Mouse (Mus musculus) neural tube, embryonic 12.5 days (tissue): ENCODE measurements at regions not wholly inside any gene's neighbourhood (a gene's known extent, or its start where the extent isn't known, plus 50 kb on each side); places are given as distances from the start of the nearest gene placed in this dataset.
"Not testable (repeated sequence)": the region's sequence is repeated elsewhere in the genome, so short reads cannot be mapped to it uniquely, and the experiment has no call there.

Source experiments
- ATAC-seq: fragments of 200-750 bp; cut with Nextera tagmentation; 2 replicates; pipeline ENCODE4 v1.8.0; 2017; ENCODE audit warnings: low read depth, mild to moderate bottlenecking, moderate TSS enrichment, moderate library complexity; ENCODE audit not compliant: low FRiP score
- H3K27ac ChIP-seq: fragments of 300-500 bp; sonication (generic); 2 replicates; pipeline ENCODE4 v1.5.1; 2016
- H3K27me3 ChIP-seq: fragments of 300-500 bp; sonication (generic); replicated peaks from 2 replicates; pipeline ENCODE4 v1.6.1; 2016; ENCODE audit warnings: mild to moderate bottlenecking
- H3K36me3 ChIP-seq: fragments of 300-500 bp; sonication (generic); 2 replicates; pipeline ENCODE4 v1.6.1; 2016; ENCODE audit warnings: mild to moderate bottlenecking
- H3K4me1 ChIP-seq: fragments of 300-500 bp; sonication (generic); 2 replicates; pipeline ENCODE4 v1.6.1; 2016
- H3K4me2 ChIP-seq: fragments of 300-500 bp; sonication (generic); replicated peaks from 2 replicates; pipeline ENCODE4 v1.6.1; 2016; ENCODE audit warnings: mild to moderate bottlenecking
- H3K4me3 ChIP-seq: fragments of 300-500 bp; sonication (generic); 2 replicates; pipeline ENCODE4 v1.5.1; 2016
- H3K9ac ChIP-seq: fragments of 300-500 bp; sonication (generic); 2 replicates; pipeline ENCODE4 v1.6.1; 2016; ENCODE audit warnings: mild to moderate bottlenecking
- H3K9me3 ChIP-seq: fragments of 300-500 bp; sonication (generic); 2 replicates; pipeline ENCODE4 v1.6.1; 2016; ENCODE audit warnings: mild to moderate bottlenecking
- WGBS: fragments of 180-500 bp; shearing (Covaris S2); methylation state at CpG from one replicate; pipeline ENCODE4 v1.1.7; 2016; 5-methylcytosine and 5-hydroxymethylcytosine counted together

DNA sequence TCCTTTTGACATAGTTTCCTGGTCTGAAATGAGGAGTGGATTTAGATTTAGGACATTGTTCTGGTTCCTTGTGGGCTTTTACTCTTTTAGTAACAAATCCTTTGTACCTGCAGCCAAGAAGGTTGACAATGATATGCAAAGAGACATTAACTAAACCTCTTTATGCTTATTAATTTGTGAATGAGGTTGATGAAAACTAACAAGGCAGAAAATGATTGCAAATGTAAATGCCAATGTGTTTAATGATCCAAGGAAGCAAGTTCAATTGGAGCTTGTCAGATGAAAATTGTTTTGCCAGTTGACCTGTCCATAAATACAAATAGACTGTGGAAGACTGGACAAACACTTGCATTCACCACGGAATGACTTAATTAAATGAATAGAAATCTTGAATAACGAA is 751.6 kb downstream of the Kcna4 start:
- Histone ChIP-seq H3K4me2 (no peak overlapping the region), H3K9ac (no peak overlapping the region), H3K4me1 (no peaks in the 10 kb centered on the region), H3K27ac (no peak overlapping the region), H3K27me3 (no peaks in the 10 kb centered on the region), H3K36me3 (no peaks in the 10 kb centered on the region), H3K9me3 (no peaks in the 10 kb centered on the region), H3K4me3 (no peak overlapping the region)
- WGBS, result 62% methylated on average over 2 of the region's 2 CpGs
- ATAC-seq, result no peak

DNA sequence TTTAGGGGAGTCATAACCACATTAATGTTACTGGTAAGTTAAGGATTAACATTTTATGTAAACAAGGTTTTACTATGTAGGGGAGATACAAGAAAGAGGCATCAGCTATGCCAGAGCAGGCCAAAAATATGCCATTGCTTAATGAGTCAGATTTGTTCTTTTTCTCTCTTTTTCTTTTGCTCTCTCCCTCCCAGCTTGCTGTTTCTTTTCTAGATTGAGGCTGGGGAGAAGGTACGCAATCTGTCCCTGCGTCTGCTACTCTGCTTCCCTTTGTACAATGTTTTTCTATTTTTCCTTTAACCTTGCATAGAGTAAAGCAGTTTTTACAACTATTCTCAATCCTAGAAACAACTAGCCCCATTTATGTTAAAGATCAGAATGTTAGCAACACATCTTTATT is 754.4 kb downstream of the Kcna4 start:
- no peaks in the 10 kb centered on the region for H3K9me3 ChIP-seq
- H3K27ac ChIP-seq, result no peak overlapping the region
- WGBS, result 95% methylated on average over 2 of the region's 2 CpGs
- no peaks in the 10 kb centered on the region for H3K27me3 ChIP-seq
- H3K36me3 ChIP-seq, result no peaks in the 10 kb centered on the region
- H3K9ac ChIP-seq, result no peak overlapping the region
- no peak overlapping the region for H3K4me2 ChIP-seq
- no peak overlapping the region for H3K4me3 ChIP-seq
- no peak for ATAC-seq
- no peaks in the 10 kb centered on the region for H3K4me1 ChIP-seq

- Histone ChIP-seq H3K4me2 (no peak overlapping the region), H3K4me1 (no peaks in the 10 kb centered on the region), H3K27me3 (no peaks in the 10 kb centered on the region), H3K4me3 (no peak overlapping the region), H3K27ac (no peak overlapping the region), H3K9me3 (no peaks in the 10 kb centered on the region), H3K36me3 (no peaks in the 10 kb centered on the region), H3K9ac (no peak overlapping the region)
- no peak for ATAC-seq
- WGBS, result 85% methylated on average over 2 of the region's 2 CpGs
Measured at GRCm38 (mm10) chr2:108045997-108046396, 755.6 kb downstream of the Kcna4 start.

GRCm38 (mm10) chr2:108062751-108063150 is 772.3 kb downstream of the Kcna4 start:
- WGBS, result 83% methylated on average over 2 of the region's 2 CpGs
- H3K9ac ChIP-seq, H3K36me3 ChIP-seq, ATAC-seq, H3K9me3 ChIP-seq, H3K27me3 ChIP-seq, H3K4me2 ChIP-seq, H3K4me1 ChIP-seq, H3K4me3 ChIP-seq, H3K27ac ChIP-seq: not testable (repeated sequence)

DNA sequence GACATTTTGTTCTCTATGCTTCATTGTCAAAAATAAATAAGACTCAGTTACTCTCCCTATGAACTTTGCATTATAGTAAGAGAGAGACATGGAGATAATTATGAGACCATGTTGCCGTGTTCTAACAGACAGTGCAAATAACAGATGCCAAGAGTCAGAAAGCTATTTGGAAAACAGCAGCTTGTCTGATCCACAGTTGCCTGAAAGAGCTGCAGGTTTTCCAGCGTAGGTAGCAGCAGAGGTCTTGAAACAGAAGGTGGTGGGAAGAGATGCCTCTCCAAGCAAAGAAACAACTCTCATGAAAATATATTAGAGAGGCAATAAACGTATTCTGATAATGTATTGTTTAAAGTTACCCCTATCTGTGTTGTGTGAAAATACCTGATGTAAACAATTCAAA is 793.5 kb downstream of the Kcna4 start:
- 81% methylated on average over 3 of the region's 3 CpGs for WGBS
- Histone ChIP-seq H3K4me2 (no peak overlapping the region), H3K27ac (no peak overlapping the region), H3K4me1 (no peaks in the 10 kb centered on the region), H3K9ac (no peak overlapping the region), H3K36me3 (no peaks in the 10 kb centered on the region), H3K9me3 (no peaks in the 10 kb centered on the region), H3K27me3 (no peaks in the 10 kb centered on the region), H3K4me3 (no peak overlapping the region)
- no peak for ATAC-seq

DNA sequence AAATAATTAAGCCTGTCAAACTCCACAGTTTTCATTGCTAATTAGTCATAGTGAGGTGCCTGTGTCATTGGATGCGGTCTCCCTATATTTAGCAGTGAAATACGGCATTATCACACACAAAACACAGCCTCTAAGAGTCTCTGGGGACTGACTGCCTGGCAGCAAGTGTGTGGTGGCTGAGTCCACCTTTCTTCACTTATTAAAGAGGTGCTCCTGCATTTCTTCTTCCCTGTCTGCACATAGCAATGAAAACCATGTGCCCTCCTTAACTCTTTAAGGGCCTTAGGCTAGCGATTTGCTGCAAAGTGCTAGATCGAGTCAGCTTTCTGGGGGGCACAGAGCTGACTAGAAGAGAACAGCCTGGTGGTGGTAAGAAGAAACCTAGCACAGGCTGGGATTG is 799.8 kb downstream of the Kcna4 start:
- H3K4me1 ChIP-seq, result no peaks in the 10 kb centered on the region
- no peaks in the 10 kb centered on the region for H3K27me3 ChIP-seq
- H3K4me3 ChIP-seq, result no peak overlapping the region
- H3K4me2 ChIP-seq, result no peak overlapping the region
- no peaks in the 10 kb centered on the region for H3K36me3 ChIP-seq
- no peak overlapping the region for H3K9ac ChIP-seq
- 84% methylated on average over 4 of the region's 4 CpGs for WGBS
- no peak for ATAC-seq
- no peak overlapping the region for H3K27ac ChIP-seq
- no peaks in the 10 kb centered on the region for H3K9me3 ChIP-seq

- Histone ChIP-seq H3K27ac (no peak overlapping the region), H3K9me3 (no peaks in the 10 kb centered on the region), H3K9ac (no peak overlapping the region), H3K4me2 (no peak overlapping the region), H3K36me3 (no peaks in the 10 kb centered on the region), H3K27me3 (no peaks in the 10 kb centered on the region), H3K4me1 (no peaks in the 10 kb centered on the region), H3K4me3 (no peak overlapping the region)
- 94% methylated on average over 4 of the region's 4 CpGs for WGBS
- ATAC-seq, result no peak
Measured at GRCm38 (mm10) chr2:108097026-108097425, 806.6 kb downstream of the Kcna4 start.

GRCm38 (mm10) chr2:108110140-108110539 is 819.7 kb downstream of the Kcna4 start:
- no peaks in the 10 kb centered on the region for H3K27me3 ChIP-seq
- H3K4me3 ChIP-seq, result no peak overlapping the region
- H3K4me2 ChIP-seq, result no peak overlapping the region
- no peak for ATAC-seq
- H3K9ac ChIP-seq, result no peak overlapping the region
- H3K4me1 ChIP-seq, result no peaks in the 10 kb centered on the region
- H3K36me3 ChIP-seq, result no peaks in the 10 kb centered on the region
- H3K9me3 ChIP-seq, result no peaks in the 10 kb centered on the region
- no peak overlapping the region for H3K27ac ChIP-seq

DNA sequence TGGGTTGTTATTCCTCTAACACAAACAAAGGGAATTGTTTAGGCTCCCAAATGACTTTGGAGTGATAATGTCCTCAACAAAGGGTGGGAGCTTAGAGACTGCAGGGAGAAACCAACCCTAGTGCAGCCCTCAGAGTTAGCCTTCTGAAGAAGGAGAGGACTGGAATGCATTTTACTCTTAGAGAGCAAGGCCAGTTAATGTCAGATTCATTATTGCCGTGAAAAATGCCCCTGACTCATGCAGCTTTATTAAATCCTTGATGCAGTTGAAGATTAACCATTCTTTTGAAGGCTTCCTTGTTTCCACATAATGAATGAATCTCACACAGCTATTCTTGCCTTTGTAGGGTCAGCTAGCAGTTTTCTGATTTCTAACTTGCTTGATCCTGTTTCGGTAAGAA is 855.3 kb downstream of the Kcna4 start:
- H3K36me3 ChIP-seq, result no peaks in the 10 kb centered on the region
- H3K27me3 ChIP-seq, result no peaks in the 10 kb centered on the region
- no peak overlapping the region for H3K4me3 ChIP-seq
- ATAC-seq, result no peak
- H3K9ac ChIP-seq, result no peak overlapping the region
- no peaks in the 10 kb centered on the region for H3K9me3 ChIP-seq
- no peaks in the 10 kb centered on the region for H3K4me1 ChIP-seq
- no peak overlapping the region for H3K27ac ChIP-seq
- H3K4me2 ChIP-seq, result no peak overlapping the region
- WGBS, result 36% methylated on average over 2 of the region's 2 CpGs

DNA sequence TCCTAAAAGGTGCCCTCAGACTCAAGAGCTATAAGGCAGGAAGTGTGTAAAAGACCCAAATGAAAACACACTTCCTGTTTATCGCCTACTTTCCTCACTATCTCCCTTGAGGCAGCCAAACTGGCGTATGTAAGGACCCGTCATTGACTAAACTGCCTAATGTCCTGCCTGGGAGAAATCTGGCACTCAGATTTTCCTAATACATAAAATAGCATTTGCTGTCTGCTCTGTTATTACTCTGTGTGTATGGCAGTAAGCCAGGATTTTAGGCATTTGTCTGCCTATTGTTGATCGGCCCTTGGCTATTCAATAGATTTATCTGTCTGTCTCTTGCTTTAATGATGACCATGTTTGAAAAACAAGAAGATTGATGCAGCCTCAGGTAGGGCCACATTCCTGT is 857.8 kb downstream of the Kcna4 start:
- Histone ChIP-seq H3K4me2 (no peak overlapping the region), H3K27ac (no peak overlapping the region), H3K9me3 (no peaks in the 10 kb centered on the region), H3K4me1 (no peaks in the 10 kb centered on the region), H3K27me3 (no peaks in the 10 kb centered on the region), H3K9ac (no peak overlapping the region), H3K4me3 (no peak overlapping the region), H3K36me3 (no peaks in the 10 kb centered on the region)
- 69% methylated on average over 4 of the region's 4 CpGs for WGBS
- no peak for ATAC-seq

GRCm38 (mm10) chr2:108156189-108156588 is 865.8 kb downstream of the Kcna4 start:
- Histone ChIP-seq H3K27me3 (no peaks in the 10 kb centered on the region), H3K9me3 (no peaks in the 10 kb centered on the region), H3K4me3 (no peak overlapping the region), H3K9ac (no peak overlapping the region), H3K36me3 (no peaks in the 10 kb centered on the region), H3K27ac (no peak overlapping the region), H3K4me1 (no peaks in the 10 kb centered on the region), H3K4me2 (no peak overlapping the region)
- no peak for ATAC-seq

GRCm38 (mm10) chr2:108157731-108158130 is 867.3 kb downstream of the Kcna4 start:
- Histone ChIP-seq H3K27me3 (no peaks in the 10 kb centered on the region), H3K36me3 (no peaks in the 10 kb centered on the region), H3K9ac (no peak overlapping the region), H3K4me3 (no peak overlapping the region), H3K4me2 (no peak overlapping the region), H3K9me3 (no peaks in the 10 kb centered on the region), H3K27ac (no peak overlapping the region), H3K4me1 (no peaks in the 10 kb centered on the region)
- 92% methylated on average over 2 of the region's 2 CpGs for WGBS
- ATAC-seq, result no peak

DNA sequence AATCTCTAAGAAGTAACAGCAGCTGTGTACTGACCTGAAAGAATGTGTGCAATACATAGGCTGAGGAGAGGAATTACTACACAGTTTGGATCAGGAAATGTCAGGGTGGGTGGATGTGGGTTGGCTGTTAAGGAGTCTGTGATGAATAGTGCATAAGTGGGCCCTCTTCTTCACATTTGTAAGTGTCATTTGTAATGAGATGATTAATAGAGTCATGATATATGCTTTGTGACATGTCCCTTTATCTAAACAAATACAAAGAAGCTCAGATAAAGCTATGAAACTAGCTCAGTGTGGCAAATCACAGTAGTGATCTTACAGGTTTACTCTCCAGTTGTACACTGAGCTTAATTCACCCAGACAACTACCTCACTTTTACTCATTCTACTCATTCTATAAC is 867.9 kb downstream of the Kcna4 start:
- ATAC-seq, result no peak
- Histone ChIP-seq H3K36me3 (no peaks in the 10 kb centered on the region), H3K9ac (no peak overlapping the region), H3K4me3 (no peak overlapping the region), H3K27me3 (no peaks in the 10 kb centered on the region), H3K4me1 (no peaks in the 10 kb centered on the region), H3K4me2 (no peak overlapping the region), H3K9me3 (no peaks in the 10 kb centered on the region), H3K27ac (no peak overlapping the region)

DNA sequence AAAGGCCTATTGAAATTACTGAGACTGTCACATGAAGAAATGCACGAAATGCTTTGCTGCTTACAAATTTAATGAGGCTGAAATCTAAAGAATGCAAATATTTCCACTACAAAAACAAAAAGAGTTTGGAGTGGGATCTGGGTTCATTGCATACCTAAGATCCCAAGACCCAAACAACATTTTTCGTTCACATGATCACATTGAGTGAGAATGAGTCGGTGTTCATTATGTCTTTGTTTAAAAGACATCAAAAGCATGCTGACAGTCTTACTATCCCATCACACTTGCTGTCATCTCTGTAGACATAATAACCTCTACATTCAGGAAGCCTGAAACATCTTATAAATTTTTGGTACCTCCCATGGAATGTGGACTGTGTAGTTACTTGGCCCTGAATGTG is 870.4 kb downstream of the Kcna4 start:
- no peaks in the 10 kb centered on the region for H3K36me3 ChIP-seq
- H3K27me3 ChIP-seq, result no peaks in the 10 kb centered on the region
- H3K9me3 ChIP-seq, result no peaks in the 10 kb centered on the region
- H3K9ac ChIP-seq, result no peak overlapping the region
- no peak overlapping the region for H3K4me2 ChIP-seq
- no peak for ATAC-seq
- no peak overlapping the region for H3K4me3 ChIP-seq
- WGBS, result 91% methylated on average over 3 of the region's 3 CpGs
- H3K27ac ChIP-seq, result no peak overlapping the region
- H3K4me1 ChIP-seq, result no peaks in the 10 kb centered on the region
